Mouse (Mus musculus): ENCODE measurements at regions not wholly inside any gene's neighbourhood (a gene's known extent, or its start where the extent isn't known, plus 50 kb on each side); places are given as distances from the start of the nearest gene placed in this dataset.

- no peaks in the 10 kb centered on the region for H3K79me2 ChIP-seq (replicated peaks; ENCODE audit: control insufficient read depth, insufficient read depth, low read length)
- no peak for DNase-seq
- whole genome bisulfite sequencing, result 47% methylated on average over 6 of the region's 6 CpGs
- H3K4me1 ChIP-seq (ENCODE audit: control insufficient read depth, insufficient read depth, low read length), result no peaks in the 10 kb centered on the region
- intact Hi-C loops (cut with DNase I), result no loop called here
- H3K9ac ChIP-seq (ENCODE audit: low read depth, low read length), result no peak overlapping the region
- TF ChIP-seq CTCF (IDR thresholded peaks at IDR 0.05) (no peak), POLR2A (IDR thresholded peaks at IDR 0.05; ENCODE audit: insufficient read depth, low read depth, low read length) (no peak), EP300 (IDR thresholded peaks at IDR 0.05; ENCODE audit: insufficient read depth, low read depth, low read length) (no peak)
- no peak overlapping the region for H3K27ac ChIP-seq
- no peaks in the 10 kb centered on the region for H3K27me3 ChIP-seq (ENCODE audit: control insufficient read depth, insufficient read depth, low read length)
- no peaks in the 10 kb centered on the region for H3K36me3 ChIP-seq (ENCODE audit: control insufficient read depth, insufficient read depth, low read length)
- no peak overlapping the region for H3K4me3 ChIP-seq
These were observed 509.8 kb upstream of the Mon1b start for GRCm38 (mm10) chr8:113125586-113125985.

GRCm38 (mm10) chr8:113137361-113137760 lies 498.0 kb upstream of the Mon1b start:
- Histone ChIP-seq H3K36me3 (ENCODE audit: control insufficient read depth, insufficient read depth, low read length) (no peaks in the 10 kb centered on the region), H3K4me1 (ENCODE audit: control insufficient read depth, insufficient read depth, low read length) (no peaks in the 10 kb centered on the region), H3K9ac (ENCODE audit: low read depth, low read length) (no peak overlapping the region), H3K27ac (no peak overlapping the region), H3K27me3 (ENCODE audit: control insufficient read depth, insufficient read depth, low read length) (no peaks in the 10 kb centered on the region), H3K4me3 (no peak overlapping the region), H3K79me2 (replicated peaks; ENCODE audit: control insufficient read depth, insufficient read depth, low read length) (no peaks in the 10 kb centered on the region)
- TF ChIP-seq POLR2A (IDR thresholded peaks at IDR 0.05; ENCODE audit: insufficient read depth, low read depth, low read length), result no peak
- DNase-seq, result no peak
- intact Hi-C loops (cut with DNase I), result no loop called here

GRCm38 (mm10) chr8:113140021-113140420 lies 495.4 kb upstream of the Mon1b start:
- TF ChIP-seq POLR2A (IDR thresholded peaks at IDR 0.05; ENCODE audit: insufficient read depth, low read depth, low read length) (no peak), EP300 (IDR thresholded peaks at IDR 0.05; ENCODE audit: insufficient read depth, low read depth, low read length) (no peak), CTCF (IDR thresholded peaks at IDR 0.05) (no peak)
- DNase-seq, result no peak
- H3K27me3 ChIP-seq (ENCODE audit: control insufficient read depth, insufficient read depth, low read length), result no peaks in the 10 kb centered on the region
- intact Hi-C loops (cut with DNase I), result no loop called here
- H3K9ac ChIP-seq (ENCODE audit: low read depth, low read length), result no peak overlapping the region
- H3K36me3 ChIP-seq (ENCODE audit: control insufficient read depth, insufficient read depth, low read length), result no peaks in the 10 kb centered on the region
- H3K79me2 ChIP-seq (replicated peaks; ENCODE audit: control insufficient read depth, insufficient read depth, low read length), result no peaks in the 10 kb centered on the region
- no peak overlapping the region for H3K27ac ChIP-seq
- 74% methylated on average over 1 of the region's 1 CpGs for WGBS
- H3K4me3 ChIP-seq, result no peak overlapping the region
- no peaks in the 10 kb centered on the region for H3K4me1 ChIP-seq (ENCODE audit: control insufficient read depth, insufficient read depth, low read length)

DNA sequence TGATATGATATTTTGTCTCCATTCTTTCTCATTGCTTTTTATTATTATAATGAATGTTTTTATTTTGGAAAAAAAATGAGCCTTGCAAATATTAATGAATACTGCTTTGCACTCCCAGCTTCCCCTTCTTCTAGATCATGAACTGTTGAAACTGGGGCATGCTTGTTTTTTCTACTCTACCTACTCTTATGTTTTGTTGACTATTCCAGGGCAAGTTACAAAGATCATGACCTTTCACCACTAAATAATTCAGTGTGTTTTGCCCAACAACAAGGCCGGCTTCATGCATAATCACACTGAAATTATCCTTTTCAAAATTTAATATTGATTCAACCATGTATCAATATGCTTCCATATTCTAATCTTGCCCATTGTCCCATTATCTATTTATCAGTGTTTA lies 494.3 kb upstream of the Mon1b start:
- no peaks in the 10 kb centered on the region for H3K36me3 ChIP-seq (ENCODE audit: control insufficient read depth, insufficient read depth, low read length)
- intact Hi-C loops (cut with DNase I), result no loop called here
- DNase-seq, result no peak
- no peak overlapping the region for H3K27ac ChIP-seq
- H3K79me2 ChIP-seq (replicated peaks; ENCODE audit: control insufficient read depth, insufficient read depth, low read length), result no peaks in the 10 kb centered on the region
- no peaks in the 10 kb centered on the region for H3K4me1 ChIP-seq (ENCODE audit: control insufficient read depth, insufficient read depth, low read length)
- TF ChIP-seq EP300 (IDR thresholded peaks at IDR 0.05; ENCODE audit: insufficient read depth, low read depth, low read length) (no peak), POLR2A (IDR thresholded peaks at IDR 0.05; ENCODE audit: insufficient read depth, low read depth, low read length) (no peak), CTCF (IDR thresholded peaks at IDR 0.05) (no peak)
- no peaks in the 10 kb centered on the region for H3K27me3 ChIP-seq (ENCODE audit: control insufficient read depth, insufficient read depth, low read length)
- WGBS, result 83% methylated on average over 1 of the region's 1 CpGs
- H3K9ac ChIP-seq (ENCODE audit: low read depth, low read length), result no peak overlapping the region
- no peak overlapping the region for H3K4me3 ChIP-seq

DNA sequence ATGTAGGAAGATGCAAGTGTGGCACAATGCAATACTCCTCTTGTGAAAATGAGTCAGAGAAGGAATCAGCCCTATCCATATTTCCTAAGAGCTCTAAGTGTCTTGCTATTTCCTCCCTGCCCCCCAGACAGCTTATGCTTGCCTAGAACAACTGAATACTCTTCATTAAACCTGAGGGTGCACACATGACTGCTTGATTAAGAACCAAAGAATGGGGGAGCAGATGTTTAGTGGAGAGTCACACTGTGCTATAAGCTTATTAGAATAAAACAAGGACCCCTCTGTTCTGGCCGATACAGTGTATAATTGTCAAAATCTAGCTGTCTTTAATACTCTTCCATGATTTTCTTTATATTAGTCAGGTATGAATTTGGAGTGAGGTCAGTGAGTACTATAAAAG lies 458.8 kb upstream of the Mon1b start:
- Histone ChIP-seq H3K27me3 (ENCODE audit: control insufficient read depth, insufficient read depth, low read length) (no peaks in the 10 kb centered on the region), H3K27ac (no peak overlapping the region), H3K36me3 (ENCODE audit: control insufficient read depth, insufficient read depth, low read length) (no peaks in the 10 kb centered on the region), H3K4me1 (ENCODE audit: control insufficient read depth, insufficient read depth, low read length) (no peaks in the 10 kb centered on the region), H3K4me3 (no peak overlapping the region), H3K79me2 (replicated peaks; ENCODE audit: control insufficient read depth, insufficient read depth, low read length) (no peaks in the 10 kb centered on the region), H3K9ac (ENCODE audit: low read depth, low read length) (no peak overlapping the region)
- WGBS, result 83% methylated on average over 1 of the region's 1 CpGs
- TF ChIP-seq EP300 (IDR thresholded peaks at IDR 0.05; ENCODE audit: insufficient read depth, low read depth, low read length) (no peak), CTCF (IDR thresholded peaks at IDR 0.05) (no peak), POLR2A (IDR thresholded peaks at IDR 0.05; ENCODE audit: insufficient read depth, low read depth, low read length) (no peak)
- DNase-seq, result no peak
- intact Hi-C loops (cut with DNase I), result no loop called here

DNA sequence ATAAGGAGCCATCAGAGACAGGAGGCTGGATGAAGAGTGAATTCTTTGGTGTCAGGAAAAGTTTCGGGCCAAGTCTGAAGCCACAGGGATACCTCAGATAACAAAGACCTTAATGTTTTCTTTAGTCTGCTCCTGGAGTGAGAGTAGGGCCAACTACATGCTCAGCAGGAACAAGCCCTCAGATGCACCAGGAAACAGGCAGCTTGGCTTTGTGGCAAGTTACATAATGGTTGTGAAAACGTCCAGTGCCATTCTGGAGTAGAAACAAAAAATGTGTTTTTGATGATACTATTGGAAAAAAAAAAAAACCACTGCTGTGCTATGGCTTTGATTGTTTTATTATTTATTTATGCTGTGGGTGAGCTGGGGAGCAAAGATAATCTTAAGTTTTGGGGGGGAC lies 452.2 kb upstream of the Mon1b start:
- Histone ChIP-seq H3K4me3 (no peak overlapping the region), H3K27ac (no peak overlapping the region), H3K4me1 (ENCODE audit: control insufficient read depth, insufficient read depth, low read length) (no peaks in the 10 kb centered on the region), H3K9ac (ENCODE audit: low read depth, low read length) (no peak overlapping the region), H3K36me3 (ENCODE audit: control insufficient read depth, insufficient read depth, low read length) (no peaks in the 10 kb centered on the region), H3K79me2 (replicated peaks; ENCODE audit: control insufficient read depth, insufficient read depth, low read length) (no peaks in the 10 kb centered on the region), H3K27me3 (ENCODE audit: control insufficient read depth, insufficient read depth, low read length) (no peaks in the 10 kb centered on the region)
- intact Hi-C loops (cut with DNase I), result no loop called here
- 14% methylated on average over 2 of the region's 2 CpGs for WGBS
- DNase-seq, result no peak
- no peak for TF ChIP-seq POLR2A (IDR thresholded peaks at IDR 0.05; ENCODE audit: insufficient read depth, low read depth, low read length)
- no peak for TF ChIP-seq EP300 (IDR thresholded peaks at IDR 0.05; ENCODE audit: insufficient read depth, low read depth, low read length)
- TF ChIP-seq CTCF (IDR thresholded peaks at IDR 0.05), result no peak

All from heart, adult 2 months (tissue).